Mouse (Mus musculus) heart, adult 18-20 months (tissue): ENCODE measurements around the gene Adora2a. TPM values are rescaled to one million over a fixed set of nuclear protein-coding genes. Genes with fewer than 3 reads are reported as not detected.
"Not testable (repeated sequence)": the region's sequence is repeated elsewhere in the genome, so short reads cannot be mapped to it uniquely, and the experiment has no call there.

ENCODE experiments used
- DNase-seq, 2 experiments: peaks; one replicate each; pipeline ENCODE4 v3.0.0; 2021 to 2022; ENCODE audit warnings: mixed read lengths in 1 of 2
- total RNA-seq, 2 experiments: library from RNA; stranded (reverse); gene quantifications; 2 replicates each; pipeline ENCODE4 v1.2.3; 2021

Gene Adora2a
- total RNA-seq, 2 experiments from 2014 or later = 4.3 to 6.9 TPM

DNA sequence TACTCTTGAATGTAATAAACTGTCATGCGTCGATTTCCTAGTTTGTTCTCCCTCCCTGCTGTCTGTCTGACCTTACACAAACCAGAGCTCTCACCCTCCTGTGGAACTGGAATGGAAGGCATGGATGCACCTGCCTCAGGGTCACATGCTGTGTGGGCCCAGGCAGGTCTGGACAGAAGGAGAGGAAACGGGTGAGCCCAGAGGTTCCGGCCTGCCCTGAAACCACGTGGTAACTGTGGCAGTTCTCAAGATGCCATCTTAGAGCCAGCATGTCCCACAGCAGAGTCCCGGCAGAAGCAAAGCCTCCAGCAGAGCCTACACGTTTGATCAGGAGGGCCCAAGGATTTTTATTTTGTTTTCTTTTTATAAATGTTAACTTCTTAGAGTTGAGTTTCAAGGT, 4.3 kb upstream of the Adora2a start:
- no peak for DNase-seq

DNA sequence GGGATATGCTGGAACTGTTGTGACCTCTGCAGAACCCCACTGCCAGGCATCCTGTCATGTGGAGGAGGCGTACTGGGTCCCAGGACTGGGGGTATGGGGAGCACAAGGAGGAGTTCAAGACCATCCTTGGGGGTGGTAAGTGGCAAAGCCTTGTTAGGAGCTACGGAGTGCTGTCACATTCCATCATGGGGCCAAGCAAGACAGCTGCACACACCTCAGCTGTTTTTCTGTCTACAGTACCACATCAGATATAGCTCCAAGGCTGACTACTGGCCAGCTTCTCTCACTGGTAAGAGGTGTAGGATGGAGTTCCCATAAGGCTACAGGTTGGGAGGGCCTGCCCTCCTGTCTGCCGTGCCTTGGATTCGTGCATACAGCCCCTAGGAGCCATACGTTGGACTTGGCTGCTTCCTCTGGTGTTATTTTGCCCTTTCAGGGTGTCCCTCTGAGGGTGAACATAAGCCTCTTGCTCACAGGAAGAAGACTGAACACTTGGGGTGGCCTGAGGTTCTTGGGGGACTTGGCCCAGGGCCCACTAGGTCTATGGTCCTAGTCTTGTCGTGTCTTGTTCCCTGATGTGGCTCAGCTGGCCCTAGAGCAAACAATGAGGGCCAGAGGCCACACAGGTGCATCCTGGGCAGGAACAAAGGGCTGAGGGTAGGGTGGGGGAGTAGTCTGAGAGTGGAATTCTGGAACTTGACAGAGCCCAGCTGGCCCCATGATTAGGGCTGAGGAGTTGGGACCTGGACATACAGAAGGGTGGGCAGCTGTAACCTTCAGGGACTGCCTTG, 2.3 kb upstream of the Adora2a start:
- DNase-seq = peak; percentile 59 to 85

DNA sequence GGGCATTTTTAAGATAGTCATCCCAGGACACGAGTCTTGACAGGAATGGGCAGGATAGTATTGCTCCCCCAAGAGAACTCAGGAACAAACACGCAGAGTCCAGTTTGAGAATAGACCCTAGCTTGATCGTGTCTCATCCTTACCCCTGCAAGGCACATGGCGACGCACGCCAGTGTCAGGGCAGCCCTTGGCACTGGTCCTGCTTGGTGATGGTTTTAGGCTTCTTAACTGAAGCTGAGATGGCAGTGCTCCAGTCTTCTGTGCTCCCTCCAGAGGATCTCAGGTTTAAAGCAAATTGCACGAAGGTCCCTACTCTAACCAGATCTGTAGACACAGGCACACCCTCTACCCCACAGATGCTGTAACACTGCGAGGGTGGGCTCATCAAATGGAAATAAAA, 921 bp upstream of the Adora2a start:
- peak in 1 of 2 experiments; percentile 37 for DNase-seq

DNA sequence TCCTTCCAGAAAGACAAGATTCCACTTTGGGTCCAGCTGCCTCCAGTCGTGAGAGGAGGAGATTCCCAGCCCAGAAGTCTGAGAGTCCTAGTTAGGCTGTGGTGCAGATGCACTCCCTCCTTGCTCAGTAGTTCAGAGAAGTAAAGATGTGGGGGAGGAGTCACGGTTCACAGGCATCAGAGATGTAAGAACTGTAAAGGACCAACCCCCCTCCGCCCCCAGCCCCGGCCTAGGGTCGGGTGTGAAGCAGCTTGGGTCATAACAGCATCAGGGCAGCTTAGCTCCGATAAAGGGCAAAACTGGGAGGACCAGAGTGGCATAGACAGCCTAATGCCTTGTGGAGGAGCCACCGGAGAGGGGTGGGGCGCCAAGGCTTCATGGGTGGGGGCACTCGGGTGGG, 205 bp upstream of the Adora2a start:
- DNase-seq = peak in 1 of 2 experiments; percentile 54

DNA sequence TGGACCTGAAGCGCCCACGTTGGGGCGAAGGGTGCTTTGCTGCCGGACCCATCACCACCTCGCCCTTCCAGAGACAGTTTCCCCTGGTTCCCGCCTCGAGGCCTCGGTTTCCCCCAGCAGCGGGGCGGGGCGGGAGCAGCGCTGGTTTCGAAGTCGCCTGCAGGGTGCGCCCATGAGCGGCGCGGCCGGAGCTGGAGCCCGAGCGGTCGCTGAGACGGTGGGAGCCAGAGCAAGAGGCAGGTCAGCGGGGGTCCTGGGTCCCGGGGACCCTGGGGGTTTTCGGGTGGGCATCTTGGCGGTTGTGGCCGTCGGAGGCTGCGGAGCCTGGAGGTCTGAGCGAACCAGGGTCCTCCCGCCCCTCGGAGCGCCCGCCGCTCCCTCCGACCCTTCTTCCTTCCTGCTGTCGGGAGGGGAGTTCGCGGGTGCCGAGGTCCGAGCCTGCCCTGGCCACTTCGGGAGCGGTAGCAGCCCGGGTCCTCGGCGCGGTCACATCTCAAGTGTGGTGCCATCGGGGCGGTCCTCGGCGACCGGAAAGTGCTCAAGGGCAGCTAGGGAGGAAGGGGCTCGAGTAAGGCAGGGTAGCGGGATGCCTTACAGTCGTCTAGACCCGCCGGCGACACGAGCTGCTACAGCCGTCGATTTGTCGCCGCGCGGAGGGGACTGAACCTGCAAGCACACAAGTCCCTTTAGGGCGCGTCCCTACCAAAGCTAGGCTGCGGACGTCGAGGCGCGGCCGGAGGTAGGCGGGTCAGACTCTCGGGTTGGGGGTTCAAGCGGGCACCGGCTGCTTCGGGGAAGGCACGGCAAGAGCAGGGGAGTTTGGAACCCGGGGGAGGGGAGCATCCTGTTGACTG, 458 bp downstream of the Adora2a start:
- DNase-seq = peak; percentile 80 to 87

DNA sequence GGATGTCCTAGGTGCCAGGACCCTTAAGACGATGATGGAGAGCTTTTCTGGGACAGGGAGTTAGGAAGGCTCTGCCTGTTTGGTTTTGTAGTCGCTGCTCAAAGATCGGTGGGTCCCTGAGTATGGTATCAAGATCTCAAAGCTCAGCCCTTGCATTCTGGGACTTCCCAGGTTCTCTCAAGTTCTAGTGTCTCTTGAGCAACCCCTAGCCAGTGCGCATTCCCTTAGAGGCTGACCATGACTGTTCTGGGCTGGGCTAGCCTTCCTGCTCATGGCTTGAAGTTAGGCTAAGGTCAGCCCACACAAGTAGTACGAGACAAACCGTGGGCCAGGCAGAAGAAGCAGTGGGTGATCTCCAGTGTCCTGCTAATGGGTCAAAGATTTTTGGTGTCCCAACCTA, 1.5 kb downstream of the Adora2a start:
- DNase-seq = peak in 1 of 2 experiments; percentile 32

DNA sequence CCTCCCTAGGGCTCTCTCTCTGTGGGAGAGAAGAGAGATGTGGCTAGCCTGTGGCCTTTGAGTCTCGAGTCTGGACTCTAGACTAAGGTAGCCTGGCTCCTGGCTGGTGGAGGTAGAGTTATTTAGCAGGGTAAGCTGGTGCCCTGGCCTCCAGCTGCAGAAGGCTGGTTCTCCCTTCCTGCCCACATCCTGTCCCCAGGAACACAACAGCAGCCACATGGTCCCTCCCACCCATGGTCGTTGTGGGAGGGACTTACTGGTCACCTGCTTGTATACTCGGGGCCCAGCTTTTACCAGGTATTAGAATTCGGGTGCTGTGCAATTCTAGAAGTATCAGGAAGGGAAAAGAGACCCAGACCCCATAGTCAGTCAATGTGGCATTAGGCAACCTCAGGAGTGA, 3.6 kb downstream of the Adora2a start:
- DNase-seq = peak in 1 of 2 experiments; percentile 42

DNA sequence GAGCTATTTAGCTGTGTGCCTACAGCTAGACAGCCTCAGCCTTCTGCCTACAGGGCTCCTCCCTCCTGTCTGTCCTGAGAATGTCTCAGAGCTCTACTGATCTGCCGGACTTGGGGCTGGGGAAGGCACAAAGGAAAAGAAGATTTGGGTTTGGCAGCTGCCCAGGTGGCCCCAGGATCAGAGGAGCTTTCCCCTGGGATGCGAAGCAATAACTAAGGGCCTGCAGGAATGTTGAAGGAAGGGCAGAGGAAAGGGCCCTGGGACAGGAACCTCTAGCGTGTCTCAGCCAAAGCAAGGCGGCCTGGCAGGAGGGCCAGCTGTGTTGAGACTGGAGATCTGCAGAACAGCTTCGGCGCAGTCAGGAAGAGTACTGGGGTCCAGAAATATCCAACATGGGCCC, 6.3 kb downstream of the Adora2a start:
- peak; percentile 44 to 47 for DNase-seq

DNA sequence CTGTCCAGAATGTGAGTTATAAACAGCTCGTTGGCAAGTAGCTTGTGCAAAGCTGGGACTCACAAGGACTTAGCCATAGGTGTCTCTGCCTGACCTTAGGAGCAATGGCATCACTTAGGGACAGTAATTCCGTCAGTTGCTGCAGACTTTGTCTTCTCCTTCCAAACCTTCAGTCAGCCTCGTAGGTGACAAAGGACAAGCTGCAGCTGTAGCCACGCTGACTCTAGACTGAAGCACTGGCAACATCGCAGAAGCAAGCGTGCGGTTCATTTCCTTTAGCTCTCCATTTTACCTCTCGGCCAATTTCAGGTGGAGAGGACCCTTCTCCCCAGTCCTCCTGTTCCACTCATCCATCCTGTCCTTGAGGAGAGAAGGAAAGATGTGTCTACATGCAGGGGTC, 7.3 kb downstream of the Adora2a start:
- no peak for DNase-seq

DNA sequence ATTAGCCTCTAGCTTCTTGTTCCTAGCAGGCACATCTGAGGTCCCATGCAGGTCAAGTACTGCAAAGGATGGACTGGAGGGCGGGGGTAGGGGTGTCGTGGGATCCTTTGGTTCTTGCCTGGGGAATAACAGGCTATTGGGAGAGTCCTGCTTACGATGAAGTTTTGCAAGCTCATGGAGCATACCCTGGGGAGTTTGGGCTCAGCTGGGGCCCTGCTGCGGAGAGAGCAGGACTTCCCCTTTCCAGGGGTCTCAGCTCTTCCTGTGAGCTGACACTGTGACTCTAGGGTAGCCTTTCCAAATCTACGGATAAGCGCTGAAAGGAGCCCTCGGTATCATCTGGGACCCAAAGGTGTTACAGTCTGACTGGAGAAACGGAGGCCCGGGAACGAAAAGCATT, 7.7 kb downstream of the Adora2a start:
- DNase-seq = no peak

DNA sequence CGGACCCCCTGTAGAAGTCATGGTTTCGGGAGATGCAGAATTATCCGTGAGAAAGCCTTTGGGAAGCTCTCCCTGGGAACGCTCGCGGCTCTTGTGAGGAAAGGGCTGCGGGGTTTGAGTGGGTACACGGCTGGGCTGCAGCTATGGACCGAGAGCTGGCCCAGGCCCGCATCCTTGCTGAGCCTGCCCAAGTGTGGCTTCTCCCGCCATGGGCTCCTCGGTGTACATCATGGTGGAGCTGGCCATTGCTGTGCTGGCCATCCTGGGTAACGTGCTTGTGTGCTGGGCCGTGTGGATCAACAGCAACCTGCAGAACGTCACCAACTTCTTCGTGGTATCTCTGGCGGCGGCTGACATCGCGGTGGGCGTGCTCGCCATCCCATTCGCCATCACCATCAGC, 9.1 kb downstream of the Adora2a start:
- DNase-seq = no peak

DNA sequence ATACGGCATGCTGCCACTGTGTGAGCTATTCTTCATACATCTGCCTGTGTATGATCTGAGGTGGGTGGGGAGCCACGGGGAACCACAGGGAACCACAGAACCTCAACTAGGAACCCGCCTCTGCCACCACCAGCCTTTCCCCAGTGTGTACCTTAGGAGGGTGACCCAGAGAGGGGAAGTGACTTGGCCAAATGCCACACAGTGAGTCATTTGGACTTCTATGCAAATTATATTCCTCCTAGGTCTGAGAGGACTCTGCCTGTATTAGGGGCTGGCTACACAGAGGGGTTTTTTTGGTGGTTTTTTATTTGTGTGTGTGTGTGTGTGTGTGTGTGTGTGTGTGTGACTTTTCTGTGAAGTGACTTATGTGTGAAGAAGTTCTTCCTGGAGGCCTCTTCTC, 9.9 kb downstream of the Adora2a start:
- DNase-seq = peak; percentile 61 to 78

DNA sequence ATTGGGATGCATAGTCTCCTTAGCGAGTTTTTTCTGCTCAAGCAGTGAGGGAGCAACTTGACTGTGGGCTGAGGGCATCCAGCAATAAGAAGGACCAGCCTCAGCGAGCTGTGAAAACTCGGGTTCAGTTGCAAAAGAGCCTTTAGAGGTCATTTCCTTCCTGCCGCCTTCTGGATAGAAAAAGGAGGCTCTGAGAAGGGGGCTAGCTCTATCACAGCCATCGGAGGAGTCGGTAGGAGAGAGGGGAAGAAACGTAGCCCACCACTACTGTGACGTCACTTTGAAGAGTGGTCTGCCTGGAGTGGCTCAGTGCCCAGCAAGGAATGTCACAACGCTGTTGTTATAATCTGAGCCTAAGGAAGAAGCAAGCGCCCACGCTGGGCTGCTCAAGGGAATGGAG, 10.4 kb downstream of the Adora2a start:
- DNase-seq = no peak

DNA sequence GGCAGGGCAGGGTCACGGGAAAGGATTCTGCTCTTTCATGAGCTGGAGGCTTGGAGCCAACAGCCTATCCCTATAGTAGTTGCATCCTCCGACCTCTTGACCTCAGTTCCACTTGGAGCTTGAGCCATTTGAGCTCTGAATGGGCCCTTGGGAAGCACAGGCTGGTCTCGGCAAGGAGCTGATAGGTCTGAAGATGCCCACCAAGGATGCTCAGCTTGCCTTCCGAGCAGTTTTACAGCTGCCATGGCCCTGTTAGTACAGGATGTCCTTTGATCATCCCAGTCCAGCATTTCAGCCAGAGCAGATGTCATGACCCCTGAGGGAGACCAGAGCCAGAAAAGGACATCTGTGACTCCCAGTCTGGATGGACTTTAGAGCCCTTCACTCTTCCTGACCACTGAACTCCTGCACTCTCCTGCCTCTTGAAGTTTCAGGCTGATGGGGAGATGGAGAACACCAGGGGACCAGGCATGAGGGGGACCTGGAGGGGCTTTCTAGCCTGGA, 11.6 kb downstream of the Adora2a start:
- DNase-seq = peak in 1 of 2 experiments; percentile 50

DNA sequence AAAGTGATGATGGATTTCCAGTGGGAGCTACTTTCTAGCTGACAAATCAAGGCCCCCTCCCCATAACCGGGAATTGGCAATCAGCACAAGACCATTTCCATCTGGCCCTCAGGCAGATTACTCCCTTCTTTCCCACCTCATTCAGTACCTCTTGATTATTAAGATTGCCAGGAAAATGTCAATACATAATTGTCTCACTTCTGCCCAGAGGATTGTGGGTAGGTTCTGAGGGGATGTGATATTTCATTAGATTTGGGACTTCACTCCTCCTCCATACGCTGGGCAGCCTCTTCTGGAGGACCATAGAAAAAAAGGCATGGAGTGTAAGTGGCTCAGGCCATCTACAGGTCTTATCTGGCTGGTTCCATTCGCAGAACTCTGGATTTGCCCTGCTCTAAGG, 15.6 kb downstream of the Adora2a start:
- no peak for DNase-seq

DNA sequence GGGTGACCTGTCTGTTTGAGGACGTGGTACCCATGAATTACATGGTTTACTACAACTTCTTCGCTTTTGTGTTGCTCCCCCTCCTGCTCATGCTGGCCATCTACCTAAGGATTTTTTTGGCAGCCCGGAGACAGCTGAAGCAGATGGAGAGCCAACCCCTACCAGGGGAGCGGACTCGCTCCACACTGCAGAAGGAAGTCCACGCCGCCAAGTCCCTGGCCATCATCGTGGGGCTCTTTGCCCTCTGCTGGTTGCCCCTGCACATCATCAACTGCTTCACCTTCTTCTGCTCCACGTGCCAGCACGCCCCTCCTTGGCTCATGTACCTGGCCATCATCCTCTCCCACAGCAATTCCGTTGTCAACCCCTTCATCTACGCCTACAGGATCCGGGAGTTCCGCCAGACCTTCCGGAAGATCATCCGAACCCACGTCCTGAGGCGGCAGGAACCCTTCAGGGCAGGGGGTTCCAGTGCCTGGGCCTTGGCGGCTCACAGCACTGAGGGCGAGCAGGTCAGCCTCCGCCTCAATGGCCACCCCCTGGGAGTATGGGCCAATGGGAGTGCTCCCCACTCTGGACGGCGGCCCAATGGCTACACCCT, 16.6 kb downstream of the Adora2a start:
- DNase-seq = no peak

DNA sequence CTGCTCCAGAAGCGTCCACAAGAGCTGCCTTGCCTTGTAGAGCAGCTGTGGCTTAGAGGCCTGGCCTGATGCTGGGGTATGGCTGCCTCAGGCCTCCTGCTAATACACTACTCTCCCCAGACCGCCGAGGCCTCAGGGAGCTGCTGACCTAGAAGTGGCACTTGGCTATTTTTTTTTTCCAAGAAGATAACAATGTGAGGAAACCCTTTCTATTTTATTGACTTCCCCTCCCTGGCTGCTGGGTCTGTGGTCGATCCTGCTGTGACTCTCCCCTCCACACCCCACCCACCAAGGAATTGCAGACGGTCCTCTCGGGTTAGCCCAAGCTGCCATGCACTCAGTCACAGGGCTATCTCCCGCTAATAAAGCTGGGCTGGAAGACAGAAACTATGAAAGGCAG, 17.5 kb downstream of the Adora2a start:
- no peak for DNase-seq

DNA sequence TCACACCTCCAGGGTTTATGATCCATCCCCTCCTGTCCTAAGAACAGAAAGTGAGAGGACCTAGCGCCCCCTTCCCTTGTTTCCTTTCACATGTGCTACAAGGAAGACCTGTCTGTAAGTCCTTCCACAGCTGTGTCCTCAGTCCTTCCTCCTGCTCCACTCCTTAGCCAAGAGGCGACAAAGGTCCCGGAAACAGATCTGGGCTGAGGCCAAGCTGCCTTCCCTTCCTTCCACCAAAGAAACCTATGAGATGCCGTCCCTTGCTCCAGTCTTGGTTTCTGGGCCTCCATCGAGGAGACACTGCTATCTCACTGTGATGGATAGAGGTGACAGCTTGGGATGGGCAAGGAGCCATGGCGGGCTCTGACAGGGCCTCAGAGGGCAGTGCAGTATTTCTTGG, 18.4 kb downstream of the Adora2a start:
- DNase-seq = peak; percentile 50 to 81

DNA sequence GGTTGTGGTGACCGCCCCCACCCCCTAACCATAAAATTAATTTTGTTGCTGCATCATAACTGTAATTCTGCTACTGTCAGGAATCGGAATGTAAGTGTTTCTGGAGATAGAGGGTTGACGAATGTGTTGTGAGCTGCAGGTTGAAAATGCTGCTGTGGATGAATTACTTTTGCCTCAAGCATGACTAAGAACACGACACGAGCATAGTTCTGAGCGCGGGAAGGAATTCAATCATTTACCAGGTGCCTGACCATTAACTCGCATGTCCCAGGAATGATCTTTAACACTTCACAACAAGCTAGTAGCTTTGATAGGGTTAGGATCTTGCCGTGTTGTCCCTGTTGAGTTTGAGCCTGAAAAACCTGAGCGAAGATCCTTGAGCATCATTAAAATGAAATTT, 20.6 kb downstream of the Adora2a start:
- no peak for DNase-seq

DNA sequence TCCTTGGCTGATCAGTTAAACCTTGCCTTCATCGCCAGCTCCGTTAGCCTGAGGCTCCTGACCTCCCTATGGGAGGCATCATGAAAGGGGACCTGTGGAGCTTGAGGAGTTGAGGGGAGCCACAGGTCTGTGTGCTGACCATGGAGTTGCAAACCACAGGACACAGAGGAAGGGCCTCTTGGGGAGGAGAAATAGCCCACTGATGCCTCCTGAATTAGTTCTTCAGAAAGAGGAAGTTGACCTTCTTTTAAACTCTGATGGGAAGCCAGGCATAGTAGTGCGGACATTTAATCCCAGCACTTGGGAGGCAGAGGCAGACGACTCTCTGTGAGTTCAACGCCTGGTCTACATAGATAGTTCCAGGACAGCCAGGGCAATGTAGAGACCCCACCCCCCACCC, 22.2 kb downstream of the Adora2a start:
- DNase-seq = no peak

DNA sequence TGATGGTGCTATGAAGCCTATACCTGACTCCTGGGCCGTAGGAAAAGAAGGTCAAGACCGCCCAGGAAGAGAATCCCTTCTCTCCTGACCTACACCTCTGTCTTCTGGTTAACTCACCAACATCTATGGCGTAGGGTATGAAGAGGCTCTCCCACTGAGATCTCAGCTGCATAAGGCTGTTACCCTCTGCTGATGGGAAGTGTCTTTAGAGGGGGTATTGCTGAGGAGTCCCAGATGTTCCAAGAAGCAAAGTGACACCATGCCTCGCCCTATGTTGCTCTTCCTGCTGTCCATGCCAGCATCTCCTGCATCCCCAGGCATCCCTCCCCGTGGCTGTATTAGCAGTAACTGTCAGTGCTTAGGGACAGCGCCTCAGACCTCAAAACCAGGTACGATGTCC, 22.7 kb downstream of the Adora2a start:
- DNase-seq = no peak

DNA sequence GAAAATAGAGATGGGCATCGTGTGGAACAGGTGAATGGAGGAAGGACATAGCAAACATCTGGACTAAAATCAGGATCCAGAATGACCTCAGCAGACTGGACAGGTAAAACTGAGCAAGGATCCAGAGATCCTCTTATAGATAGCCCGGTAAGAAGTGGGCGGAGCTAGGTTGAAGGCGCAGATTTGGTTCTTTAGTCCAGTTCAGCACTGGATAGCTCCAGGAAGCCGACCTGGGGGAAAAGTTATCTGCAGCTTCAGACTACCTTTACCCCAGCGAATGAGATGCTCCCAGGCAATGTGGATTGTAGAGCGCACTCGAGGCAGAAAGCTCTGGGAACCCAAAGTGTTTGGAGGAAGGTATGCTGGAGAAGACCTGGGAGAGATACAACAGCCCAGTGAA, 25.3 kb downstream of the Adora2a start:
- DNase-seq = no peak

DNA sequence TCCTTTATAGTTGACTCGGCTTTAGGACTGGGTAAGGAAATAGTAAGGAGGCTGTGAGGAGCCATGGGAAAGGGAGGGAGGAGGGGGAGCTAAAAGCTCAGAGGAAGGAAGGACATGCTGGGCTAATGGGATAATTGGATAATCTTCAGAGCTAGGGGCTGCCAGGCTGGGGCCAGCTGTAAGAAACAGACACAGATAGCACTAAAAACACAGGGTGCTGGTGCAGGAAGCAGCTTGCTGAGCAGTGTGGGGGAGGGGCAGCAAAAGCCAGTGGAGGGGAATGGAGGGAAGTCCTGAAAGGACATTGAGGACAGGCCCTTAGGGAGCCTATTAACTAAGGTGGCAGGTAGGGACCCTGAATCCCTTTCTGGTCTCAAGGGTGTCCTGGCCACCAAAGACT, 27.9 kb downstream of the Adora2a start:
- DNase-seq = not testable (repeated sequence)
